Mouse (Mus musculus): ENCODE measurements around the gene Arhgef7.
A peak's percentile ranks its signal among the peaks of the same experiment; 100 is the strongest.

The Arhgef7 gene

DNA sequence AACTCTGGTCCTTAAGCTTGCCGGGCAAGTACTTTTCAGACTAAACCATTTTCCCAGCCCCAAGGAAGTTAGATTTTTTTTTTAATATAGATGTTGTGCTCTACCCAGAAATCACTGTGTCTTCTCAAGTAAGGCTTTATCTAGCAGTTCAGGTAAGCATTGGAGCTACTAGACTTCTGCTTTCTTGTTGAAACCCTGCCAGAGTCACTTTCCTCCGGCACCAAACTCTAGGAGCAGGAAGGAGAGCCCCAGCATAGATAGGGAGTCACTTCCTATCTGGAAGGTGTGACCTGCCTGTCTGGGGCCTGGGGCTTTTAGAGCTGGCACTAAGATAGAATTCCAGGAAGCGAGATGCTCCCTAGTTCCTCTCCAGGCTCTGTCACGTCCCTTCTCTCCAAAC lies 10.3 kb upstream of the Arhgef7 start:
- DNase-seq (ENCODE audit: low spot score) = no peak

DNA sequence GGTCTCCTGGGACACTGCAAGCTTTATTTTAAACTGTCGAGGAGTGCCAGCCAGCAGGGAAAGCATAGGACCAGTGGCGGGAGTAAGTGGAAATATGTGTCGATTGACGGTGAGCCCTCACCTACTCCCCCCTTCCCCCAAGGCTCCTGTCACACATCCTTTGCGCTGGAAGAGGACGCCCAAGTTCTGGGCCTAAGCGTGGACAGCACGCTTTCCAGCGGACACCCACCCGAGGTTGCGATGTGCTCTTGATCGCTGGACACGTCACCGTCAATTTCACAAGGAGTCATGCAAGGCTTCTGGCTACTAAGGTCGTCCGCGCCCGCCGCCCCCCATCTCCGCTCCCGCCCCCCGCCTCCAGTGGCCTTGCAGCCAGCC lies 259 bp upstream of the Arhgef7 start:
- peak; percentile 15 for DNase-seq (ENCODE audit: low spot score)

DNA sequence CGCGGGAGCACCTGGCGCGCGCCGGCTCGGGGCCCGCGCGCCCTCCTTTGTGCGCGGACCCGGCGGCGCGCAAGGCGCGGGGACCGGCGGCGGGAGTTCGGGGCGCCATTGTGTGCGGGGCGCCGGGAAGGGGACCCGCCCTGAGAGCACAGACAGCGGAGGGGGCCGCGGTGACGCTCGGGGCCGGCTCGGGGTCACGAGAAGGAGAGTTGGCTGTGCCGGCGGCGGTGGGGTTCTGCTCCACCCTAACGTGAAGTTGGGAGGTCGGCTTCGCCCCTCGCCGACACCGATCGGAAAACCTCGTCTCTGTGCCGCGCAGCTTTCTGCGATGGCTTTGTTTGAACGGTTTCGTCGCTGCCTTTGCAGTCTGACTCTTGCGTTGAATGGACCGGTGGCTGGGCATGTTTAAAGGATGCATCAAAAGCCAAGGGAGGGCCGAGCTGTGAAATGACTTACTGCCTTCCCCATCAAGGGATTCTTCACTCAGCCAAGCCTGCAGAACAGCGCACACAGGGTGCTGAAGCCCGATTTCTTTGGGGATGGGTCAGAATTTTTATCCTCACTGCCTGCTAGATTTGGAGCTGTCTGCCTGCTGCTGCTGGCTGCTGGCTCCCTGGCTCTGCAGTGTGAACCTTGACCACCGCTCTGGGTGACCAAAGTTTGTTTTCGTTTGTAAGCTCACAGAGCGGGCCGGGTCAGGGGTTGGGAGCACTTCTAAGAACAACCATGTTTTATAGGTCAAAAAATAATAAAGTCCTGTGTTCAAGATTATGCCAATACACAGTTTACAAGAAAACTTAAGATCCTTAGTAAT lies 1.2 kb downstream of the Arhgef7 start:
- peak; percentile 37 for DNase-seq (ENCODE audit: low spot score)

DNA sequence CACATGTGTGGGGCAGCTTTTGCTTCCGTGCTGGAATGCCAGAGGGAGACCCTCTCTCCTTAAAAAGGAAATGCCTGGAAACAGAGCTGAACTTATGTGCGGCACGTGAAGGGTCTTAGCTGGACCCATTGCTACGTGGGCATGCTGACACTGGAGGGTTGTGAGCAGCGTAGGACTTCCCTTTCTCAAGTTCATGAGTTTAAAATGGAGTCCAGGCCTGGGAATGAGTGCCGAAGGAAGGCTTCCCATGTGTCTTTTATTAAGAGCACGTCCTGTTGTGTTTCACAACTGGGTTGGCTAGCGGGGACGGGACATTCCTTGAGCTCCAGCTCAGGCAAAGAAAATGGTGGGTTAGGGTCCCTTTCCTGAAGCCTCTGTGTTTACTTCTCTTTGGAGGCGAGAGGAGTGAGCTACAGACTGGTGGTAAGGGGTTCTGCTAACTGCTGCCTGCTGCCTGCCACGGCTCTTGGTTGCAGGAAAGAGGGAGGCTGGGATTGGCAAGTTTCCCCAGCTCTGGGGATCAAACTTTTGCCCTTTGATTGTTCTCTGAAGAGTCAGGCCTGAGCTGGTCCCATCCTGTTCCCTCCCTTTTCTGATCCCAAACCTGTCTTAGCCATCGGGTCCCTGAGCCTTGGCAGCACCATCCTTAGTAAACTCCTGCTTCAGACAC lies 2.9 kb downstream of the Arhgef7 start:
- DNase-seq (ENCODE audit: low spot score) = no peak

DNA sequence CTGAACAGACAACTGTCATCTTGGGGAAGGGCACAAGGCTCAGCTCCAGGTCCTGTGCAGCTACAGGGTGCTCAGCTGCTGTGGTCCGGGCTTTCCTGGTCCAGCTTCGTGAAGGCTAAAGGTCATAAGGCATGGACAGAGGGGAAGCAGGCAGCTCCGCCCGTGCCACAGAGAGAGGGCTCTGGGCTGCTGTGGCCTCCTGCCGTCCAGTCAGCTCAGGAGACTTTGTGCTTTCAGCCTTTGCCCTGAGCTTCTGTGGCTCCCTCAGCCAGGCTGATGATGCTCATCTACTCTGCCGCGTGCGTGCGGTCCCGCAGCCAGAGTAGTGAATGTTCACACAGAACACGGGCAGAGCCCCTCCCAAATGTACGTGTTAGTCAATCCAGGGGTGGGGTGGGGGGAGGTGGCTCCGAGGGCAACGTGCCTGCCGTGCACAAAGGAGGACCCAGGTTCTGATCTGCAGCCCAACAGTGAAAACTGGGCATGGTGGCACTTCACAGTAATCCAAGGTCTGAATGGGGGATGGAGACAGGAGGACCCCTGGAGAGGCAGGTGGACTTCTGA lies 8.2 kb downstream of the Arhgef7 start:
- DNase-seq (ENCODE audit: low spot score) = no peak

DNA sequence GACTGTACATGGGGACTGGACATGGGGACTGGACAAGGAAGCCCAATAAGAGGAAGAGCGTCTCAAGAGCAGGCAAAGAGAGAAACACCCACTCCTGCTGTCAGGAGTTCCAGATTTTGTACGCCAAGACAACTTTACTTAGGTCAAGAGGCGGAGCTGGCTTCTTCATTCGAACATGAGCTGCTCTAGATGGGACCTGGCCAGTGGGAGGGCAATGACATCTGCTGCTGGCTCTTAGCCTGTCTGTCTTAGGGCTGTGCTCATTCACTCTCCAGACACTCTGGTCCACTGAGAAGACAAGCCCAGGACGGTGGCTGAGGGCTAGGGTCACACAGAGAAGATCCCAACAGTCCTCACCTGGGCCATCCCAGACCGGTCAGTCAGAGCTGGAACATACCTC lies 9.6 kb downstream of the Arhgef7 start:
- no peak for DNase-seq (ENCODE audit: low spot score)

DNA sequence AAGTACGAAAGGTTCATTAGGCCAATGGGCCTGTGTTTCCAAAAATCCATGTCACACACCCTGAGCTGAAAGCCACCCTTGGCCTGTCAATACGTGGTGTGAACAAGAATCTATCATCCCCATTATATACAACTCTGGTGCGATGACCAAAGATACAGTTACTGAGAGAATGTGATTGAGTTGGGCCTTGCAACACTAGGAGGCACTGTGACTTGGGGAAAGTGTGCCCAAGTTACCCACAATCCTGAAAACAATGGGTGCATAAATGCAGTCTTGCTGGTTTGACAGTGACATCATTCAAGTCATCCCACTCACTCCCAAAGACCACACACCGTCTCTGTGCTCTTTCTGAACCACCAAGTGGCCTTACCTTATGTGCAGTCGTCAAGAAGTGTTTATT lies 11.6 kb downstream of the Arhgef7 start:
- no peak for DNase-seq (ENCODE audit: low spot score)

DNA sequence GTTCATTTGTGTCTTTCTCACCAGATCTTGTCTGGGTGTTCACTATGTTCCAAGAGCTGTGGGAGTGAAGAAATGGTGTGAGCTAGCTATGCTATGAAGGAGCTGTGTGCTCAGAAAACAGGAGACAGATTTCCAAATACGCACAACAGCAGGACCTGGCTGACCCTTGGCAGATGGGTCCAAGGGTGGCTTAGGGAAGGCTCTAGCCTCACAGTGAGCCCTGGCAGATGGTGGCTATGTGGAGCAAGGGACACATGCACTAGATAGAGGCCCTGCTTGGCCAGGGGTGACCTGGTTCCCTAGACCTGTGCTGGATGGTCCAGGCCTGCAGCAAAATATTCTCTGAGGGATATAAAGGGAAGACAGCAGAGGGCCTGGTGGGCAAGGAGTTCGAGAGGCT lies 13.3 kb downstream of the Arhgef7 start:
- no peak for DNase-seq (ENCODE audit: low spot score)

DNA sequence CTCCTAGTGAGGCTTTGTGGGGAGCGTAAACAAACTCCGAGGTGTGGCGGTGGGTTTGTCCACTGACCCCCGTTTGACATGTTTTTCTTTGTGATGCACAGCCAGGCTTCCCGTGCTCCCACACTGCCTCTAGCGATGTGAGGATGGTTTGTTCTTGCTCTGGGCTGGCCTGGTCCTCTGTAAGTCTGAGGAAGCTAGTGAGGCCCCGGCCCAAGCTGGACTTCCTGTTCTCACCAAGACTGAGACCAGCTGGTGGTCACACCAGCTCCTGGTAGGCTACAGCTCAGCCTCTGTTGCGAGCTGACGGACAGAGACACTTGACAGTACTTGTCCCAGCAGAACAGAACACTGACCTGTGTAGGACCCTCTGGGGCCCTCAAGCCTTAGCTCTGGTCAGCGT lies 16.1 kb downstream of the Arhgef7 start:
- DNase-seq (ENCODE audit: low spot score) = no peak

DNA sequence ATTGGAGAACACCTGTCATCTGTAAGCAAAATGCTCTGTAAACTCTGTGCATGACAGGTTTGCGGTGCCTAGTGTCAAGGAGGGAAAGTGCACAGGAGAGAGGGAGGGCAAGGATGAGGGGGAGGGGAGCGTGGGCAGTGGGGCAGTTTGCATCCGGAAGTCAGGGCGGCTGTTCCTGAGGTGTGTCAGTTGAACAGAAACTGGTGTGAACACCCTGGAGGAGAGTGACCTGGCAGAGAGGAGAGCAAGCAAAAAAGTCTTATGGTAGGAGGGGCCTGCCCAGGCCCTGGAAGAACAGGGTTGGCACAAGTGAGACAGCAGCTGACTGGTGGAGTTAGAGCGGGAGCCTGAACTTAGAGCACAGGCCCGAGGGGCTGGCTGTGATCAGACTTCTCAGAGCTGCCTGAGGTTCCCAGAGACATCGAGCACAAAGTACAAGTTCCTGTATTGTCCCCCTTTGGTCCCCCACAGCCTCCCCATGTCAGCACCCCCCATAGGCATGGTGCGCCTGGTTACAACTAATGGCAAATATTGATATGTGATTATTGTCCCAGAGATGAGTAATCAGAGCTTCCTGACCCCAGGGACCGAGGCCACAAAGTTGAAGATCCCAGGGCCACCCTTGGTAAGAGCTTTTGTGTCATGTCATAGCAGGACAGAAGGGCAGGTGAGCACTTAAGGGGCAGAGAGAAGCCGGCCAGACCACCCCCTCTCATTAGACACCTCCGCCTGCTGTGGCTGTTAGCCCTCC lies 19.5 kb downstream of the Arhgef7 start:
- DNase-seq (ENCODE audit: low spot score) = no peak

DNA sequence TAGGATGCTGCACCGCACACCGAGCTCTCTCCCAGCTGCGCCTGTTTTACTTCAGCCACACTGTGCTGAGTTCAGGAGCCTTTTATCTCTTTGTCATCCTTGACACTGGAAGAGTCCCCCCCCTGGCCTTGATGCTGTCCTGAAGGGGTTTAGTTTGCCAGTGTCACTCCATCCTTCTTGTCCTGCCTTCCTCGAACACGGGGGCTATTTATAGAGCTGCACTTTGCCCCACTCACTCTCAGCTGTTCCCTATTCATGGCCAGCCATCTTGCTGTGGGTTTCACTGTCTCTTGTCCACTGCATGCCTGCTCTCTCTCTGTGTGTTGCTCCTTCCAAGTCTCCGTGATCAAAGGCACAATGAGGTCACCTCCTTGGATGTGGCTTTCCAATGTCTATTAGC lies 22.0 kb downstream of the Arhgef7 start:
- no peak for DNase-seq (ENCODE audit: low spot score)

DNA sequence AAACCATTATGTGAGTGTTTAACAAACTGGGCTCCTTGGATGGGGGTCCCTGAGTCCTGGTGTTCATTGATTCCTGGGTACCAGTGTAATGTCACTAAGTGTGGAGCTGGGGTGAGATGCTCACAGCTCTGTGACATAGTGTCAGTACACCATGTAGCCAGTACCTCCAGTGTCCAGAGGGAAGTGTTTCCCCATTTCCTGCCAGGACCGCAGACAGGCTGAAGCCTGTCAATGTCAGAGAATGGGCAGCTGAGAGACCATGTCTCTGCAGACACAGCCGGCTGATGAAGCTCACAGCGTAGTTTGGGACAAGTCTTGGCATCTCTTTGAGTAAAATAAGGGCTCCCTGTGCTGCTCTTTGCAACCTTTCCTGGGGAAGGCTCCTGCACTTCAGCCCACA lies 24.8 kb downstream of the Arhgef7 start:
- no peak for DNase-seq (ENCODE audit: low spot score)

DNA sequence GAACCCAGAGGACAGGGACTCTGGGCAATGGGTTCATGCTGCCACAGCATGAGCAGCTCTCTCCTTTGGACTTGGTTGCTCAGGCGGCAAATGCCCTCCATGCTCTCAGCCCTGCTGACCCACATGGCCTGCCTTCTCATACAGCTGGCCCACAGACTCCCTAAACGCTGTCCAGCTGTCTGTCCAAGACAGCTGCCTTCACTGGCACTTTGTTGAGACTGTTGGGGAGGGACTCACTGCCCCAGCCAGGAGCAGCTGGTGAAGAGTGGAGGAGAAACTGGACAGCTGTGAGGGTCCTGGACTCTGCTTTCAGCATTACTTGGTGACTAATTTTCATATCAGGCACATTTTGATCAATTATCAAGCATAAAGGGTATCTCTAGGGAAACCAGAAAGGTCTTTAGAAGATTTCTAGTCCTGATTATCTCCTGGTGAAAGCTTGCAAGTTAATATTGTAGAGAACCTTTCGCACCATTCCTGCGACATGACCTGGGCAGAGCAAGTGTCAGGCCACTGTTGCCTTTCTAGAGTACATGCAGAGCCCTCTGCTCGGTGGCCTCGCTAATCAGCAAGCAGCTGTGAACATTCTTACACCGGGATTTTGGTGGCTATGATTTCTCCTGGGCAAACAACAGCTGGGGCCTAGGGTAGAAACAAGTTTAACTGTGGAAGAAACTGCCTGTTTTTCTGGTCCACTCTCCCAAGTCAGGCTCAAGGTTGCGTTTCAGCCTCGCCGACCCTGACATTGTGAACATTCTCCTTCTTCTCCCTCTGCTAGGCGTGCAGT lies 25.8 kb downstream of the Arhgef7 start:
- DNase-seq (ENCODE audit: low spot score) = no peak

DNA sequence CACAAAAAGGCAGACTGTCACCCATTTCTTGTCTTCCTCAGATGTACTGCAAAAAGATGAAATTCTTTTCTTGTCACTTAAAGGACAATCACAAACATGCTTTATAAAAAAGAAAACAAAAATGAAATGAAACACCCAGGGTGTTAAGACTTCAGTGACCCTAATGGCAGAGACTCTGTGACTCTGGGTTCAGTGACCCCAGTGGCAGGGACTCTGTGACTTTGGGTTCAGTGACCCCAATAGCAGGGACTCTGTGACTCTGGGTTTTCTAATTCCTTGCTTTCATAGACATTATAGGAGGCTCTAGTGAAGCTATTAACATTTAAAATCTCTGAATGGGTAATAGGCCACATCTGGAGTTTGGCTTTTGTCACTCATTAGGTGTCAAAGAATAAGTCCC lies 27.2 kb downstream of the Arhgef7 start:
- no peak for DNase-seq (ENCODE audit: low spot score)

DNA sequence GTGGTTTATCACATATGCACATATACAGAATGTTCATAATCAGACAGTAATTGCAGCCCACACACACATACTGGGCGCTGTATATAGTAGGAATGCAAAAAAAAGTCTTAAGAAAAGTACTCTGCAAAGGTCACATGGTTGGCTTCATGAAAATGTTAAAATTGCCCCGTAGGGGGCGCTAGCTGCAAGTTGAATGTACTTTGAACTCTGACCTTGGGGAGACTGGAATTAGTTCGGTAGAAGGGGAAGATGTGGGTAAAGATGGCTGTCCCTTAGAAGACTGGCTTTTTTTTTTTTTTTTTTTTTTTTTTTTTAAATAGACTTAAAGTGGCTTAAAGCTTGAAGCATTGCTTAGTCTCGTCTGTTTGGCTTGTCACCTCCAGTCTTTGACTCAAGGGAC lies 28.4 kb downstream of the Arhgef7 start:
- DNase-seq (ENCODE audit: low spot score) = peak; percentile 84

DNA sequence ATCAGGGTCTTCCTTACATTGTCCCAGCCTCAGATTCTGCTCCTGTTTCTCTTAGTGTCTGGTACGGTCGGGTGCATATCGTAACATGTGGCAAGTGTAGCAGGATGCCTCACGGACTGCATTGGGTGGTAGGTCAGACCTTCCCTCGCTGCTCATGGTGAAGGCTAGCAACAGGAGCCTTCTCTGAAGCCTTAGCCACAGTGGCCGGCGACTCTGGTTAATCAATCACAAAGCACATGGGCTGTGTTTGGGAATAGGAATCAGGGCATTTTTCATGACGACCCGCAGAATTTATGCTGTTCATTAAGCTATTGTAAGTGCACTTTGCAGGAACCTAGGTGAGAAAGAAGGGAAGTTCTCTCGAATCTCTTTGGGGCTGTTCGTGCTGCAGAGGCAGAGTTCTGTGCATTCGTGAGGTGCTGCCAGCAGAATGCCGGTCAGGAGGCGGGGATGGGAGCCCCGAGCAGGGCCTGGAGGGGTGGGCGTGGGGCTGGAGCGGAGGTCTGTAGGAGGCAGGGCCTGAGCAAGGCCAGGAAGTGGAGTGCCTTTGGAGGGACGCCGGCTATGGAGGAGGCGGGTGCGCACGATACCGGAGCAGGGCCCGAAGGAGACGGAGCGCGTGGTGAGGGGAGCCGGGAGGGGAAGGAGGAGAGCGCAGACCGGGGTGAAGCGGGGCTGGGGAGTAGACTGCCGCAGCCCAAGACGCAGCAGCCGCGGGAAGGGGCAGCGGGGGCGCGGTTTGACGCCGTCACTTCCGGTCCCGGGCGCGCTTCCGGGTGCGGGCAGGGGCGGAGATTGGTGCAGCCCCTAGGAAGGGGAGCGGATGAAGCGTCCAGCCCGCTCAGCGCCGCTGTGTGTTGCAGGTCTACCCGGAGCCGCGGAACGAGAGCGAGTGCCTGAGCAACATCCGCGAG lies 30.3 kb downstream of the Arhgef7 start:
- DNase-seq (ENCODE audit: low spot score) = peak; percentile 85

DNA sequence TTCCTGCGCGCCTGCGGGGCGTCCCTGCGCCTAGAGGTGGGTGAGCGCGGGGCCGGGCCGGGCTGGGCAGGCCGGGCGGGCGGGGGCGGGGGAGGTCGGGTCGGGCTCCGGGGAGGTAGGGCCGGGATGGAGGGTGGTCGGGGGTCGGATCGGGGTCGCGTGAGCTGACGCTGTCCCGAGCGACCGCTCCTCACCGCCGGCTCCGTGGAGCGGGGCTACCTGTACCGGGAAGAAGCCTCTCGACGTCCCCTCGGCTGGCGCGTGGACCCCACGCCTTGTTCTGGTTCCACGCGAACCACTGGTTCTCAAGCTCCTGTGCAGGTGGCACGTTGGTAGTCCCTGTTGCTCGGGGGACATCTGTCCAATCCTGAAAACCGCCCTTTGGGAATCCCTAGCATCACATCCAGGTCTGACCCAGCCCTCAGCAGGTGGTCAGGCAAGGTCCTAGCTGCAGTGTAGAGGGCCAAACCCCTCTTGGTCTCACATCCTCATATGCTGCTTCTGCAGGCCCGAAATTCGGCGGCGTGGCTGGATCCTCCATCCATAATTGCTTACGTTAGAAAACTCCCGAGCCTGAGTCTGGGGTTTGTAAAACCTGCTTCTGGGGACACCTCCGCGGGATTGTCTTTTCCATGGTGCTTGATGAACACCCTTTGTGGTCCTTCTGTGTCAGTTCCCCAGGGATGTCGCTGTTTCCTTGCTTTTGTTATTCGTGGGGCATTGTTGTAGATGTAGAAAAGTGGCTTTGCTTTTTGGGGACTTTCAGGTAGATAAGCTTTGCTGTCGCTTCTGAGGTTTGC lies 31.2 kb downstream of the Arhgef7 start:
- no peak for DNase-seq (ENCODE audit: low spot score)

DNA sequence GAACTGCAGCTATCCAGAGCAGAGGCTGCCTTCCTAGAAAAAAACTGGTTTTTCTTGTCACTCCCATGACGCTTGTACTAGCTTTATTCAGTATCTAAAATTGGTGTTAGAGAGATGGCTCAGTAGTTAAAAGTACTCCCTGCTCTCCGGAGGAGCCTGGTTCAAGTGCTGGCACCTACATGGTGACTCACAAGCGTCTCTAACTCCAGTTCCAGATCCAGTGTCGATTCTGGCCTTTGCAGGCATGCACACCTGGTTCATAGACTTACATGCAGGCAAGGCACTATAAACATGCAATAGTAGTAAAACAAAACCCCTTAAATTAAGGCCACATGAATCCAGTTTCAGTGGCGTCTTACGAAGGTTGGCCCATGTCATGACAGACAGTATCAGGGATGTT lies 34.0 kb downstream of the Arhgef7 start:
- DNase-seq (ENCODE audit: low spot score) = no peak

DNA sequence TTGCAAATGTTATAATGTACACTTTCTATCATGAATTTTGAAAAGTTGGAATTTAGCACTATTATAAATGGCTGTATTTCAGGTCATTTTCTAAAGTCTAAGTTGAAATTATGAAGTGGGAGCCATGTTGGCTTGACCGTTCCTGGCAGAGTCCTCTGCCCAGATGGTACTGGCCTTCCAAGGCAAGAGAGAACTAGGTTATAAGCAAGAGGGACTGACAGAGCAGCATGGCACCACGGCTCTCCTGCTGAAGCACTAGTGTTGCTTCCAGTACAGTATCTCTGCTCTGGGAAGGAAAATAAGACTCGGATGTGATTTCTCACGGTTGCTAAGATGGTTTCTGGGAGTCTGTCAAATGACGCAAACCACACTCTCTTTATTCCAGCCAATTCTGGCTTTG lies 34.5 kb downstream of the Arhgef7 start:
- no peak for DNase-seq (ENCODE audit: low spot score)

DNA sequence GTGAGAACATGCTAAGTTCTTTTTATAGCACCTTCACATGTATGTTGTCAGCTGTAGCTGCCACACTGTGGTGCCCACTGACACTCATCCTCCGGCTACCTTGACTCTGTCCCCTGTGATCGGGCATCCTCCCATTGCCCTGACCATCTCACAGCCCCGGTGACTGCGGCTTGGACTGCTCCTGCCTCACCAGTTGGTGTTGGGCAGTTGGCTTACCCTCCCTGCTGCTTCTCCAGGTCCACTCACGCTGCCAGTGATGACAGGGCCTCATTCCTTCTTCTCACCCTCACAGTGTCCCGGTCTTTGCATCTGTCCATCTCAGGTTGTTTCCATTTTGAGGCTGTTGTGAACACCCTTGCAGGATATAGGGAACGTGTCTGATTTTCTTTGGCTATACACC lies 35.3 kb downstream of the Arhgef7 start:
- DNase-seq (ENCODE audit: low spot score) = no peak
